Mouse (Mus musculus) heart, postnatal 0 days (tissue): ENCODE results near the gene Acsl6. TPM values are rescaled to one million over a fixed set of nuclear protein-coding genes. Genes with fewer than 3 reads are reported as not detected.

Experiments
- ATAC-seq: fragments of 200-750 bp; cut with Nextera tagmentation; 2 replicates; pipeline ENCODE4 v1.8.0; 2017; ENCODE audit warnings: low read depth, moderate number of reproducible peaks, moderate library complexity; ENCODE audit not compliant: insufficient read depth
- DNase-seq: peaks from one replicate; pipeline ENCODE4 v3.0.0-alpha.2; 2016; ENCODE audit warnings: low spot score
- H3K27ac ChIP-seq: fragments of 300-500 bp; sonication (generic); 2 replicates; pipeline ENCODE4 v1.5.1; 2014; ENCODE audit warnings: low read depth, mild to moderate bottlenecking
- H3K27me3 ChIP-seq: fragments of 300-500 bp; sonication (generic); 2 replicates; pipeline ENCODE4 v1.6.1; 2014; ENCODE audit warnings: low read length, mixed read lengths; ENCODE audit not compliant: control insufficient read depth, insufficient read depth
- H3K36me3 ChIP-seq: fragments of 300-500 bp; sonication (generic); replicated peaks from 2 replicates; pipeline ENCODE4 v1.6.1; 2014; ENCODE audit warnings: low read length, mixed read lengths; ENCODE audit not compliant: control insufficient read depth, insufficient read depth
- H3K4me1 ChIP-seq: fragments of 300-500 bp; sonication (generic); 2 replicates; pipeline ENCODE4 v1.6.1; 2014; ENCODE audit warnings: antibody characterized with exemption; ENCODE audit not compliant: control insufficient read depth, insufficient read depth
- H3K4me2 ChIP-seq: fragments of 300-500 bp; sonication (generic); 2 replicates; pipeline ENCODE4 v1.6.1; 2014; ENCODE audit warnings: low read depth, mild to moderate bottlenecking, low read length, moderate library complexity
- H3K4me3 ChIP-seq: fragments of 300-500 bp; sonication (generic); 2 replicates; pipeline ENCODE4 v1.5.1; 2014; ENCODE audit warnings: low read depth, low read length
- H3K9ac ChIP-seq: fragments of 300-500 bp; sonication (generic); replicated peaks from 2 replicates; pipeline ENCODE4 v1.6.1; 2014; ENCODE audit warnings: low read depth, low read length, mixed read lengths
- H3K9me3 ChIP-seq: fragments of 300-500 bp; sonication (generic); replicated peaks from 2 replicates; pipeline ENCODE4 v1.6.1; 2016; ENCODE audit warnings: low read length; ENCODE audit not compliant: control insufficient read depth
- CTCF ChIP-seq: IDR thresholded peaks from 2 replicates; pipeline ENCODE4 v1.5.1; 2016; ENCODE audit warnings: antibody characterized with exemption, control low read depth, low read depth
- EP300 ChIP-seq: IDR thresholded peaks from 2 replicates; pipeline ENCODE4 v1.6.1; 2016; ENCODE audit warnings: antibody characterized with exemption, low read depth
- WGBS: fragments of 180-500 bp; shearing (Covaris S2); extraction: QIAGEN DNeasy Blood & Tissue Kit; methylation state at CpG from one replicate; pipeline ENCODE4 v1.1.7; 2014; 5-methylcytosine and 5-hydroxymethylcytosine counted together
- polyA plus RNA-seq: library from polyadenylated mRNA; unstranded; fragments of >200 nt; fragmentation: Nextera tagmentation; extraction: Ambion mirVana; gene quantifications from 2 replicates; pipeline ENCODE4 v1.2.1, GENCODE M21; 2015
- total RNA-seq: library from RNA; depleted of rRNA; stranded (reverse); fragments of >200 nt; gene quantifications from 2 replicates; pipeline ENCODE4 v1.2.3, GENCODE M21; 2014; ENCODE audit warnings: low replicate concordance

Gene Acsl6
- total and polyA plus RNA-seq, 2 experiments from 2014 or later: 0.04 to 0.51 TPM

DNA sequence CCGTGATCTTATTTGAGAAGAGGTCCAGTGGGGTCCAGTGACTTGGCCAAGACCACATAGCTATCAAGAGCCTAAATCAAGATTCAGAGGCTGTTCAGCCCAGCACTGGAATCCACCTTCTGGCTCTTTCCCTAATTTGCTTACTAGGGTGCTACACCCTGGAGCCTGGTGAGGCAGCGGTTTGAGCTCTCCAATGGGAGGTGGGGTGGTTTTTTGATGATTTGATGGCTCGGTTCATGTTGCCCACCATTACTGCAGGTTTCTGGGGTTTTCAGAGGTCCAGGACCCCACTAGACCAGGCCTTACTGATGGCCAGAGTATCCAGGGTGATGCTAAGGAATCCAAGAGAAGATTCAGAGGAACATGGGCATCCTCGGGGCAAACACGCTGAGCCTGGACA lies 11.7 kb downstream of the Acsl6 start:
- Histone ChIP-seq H3K9ac (no peak overlapping the region), H3K4me2 (no peak overlapping the region), H3K4me1 (peaks cover 8% of the 10 kb centered on the region; the same call in 1 of the 2 replicates), H3K27ac (no peak overlapping the region), H3K36me3 (no peaks in the 10 kb centered on the region), H3K27me3 (no peaks in the 10 kb centered on the region), H3K4me3 (no peak overlapping the region), H3K9me3 (no peaks in the 10 kb centered on the region)
- no peak for ATAC-seq
- 86% methylated on average over 5 of the region's 5 CpGs for WGBS
- TF ChIP-seq CTCF: no peak
- no peak for TF ChIP-seq EP300
- no peak for DNase-seq

DNA sequence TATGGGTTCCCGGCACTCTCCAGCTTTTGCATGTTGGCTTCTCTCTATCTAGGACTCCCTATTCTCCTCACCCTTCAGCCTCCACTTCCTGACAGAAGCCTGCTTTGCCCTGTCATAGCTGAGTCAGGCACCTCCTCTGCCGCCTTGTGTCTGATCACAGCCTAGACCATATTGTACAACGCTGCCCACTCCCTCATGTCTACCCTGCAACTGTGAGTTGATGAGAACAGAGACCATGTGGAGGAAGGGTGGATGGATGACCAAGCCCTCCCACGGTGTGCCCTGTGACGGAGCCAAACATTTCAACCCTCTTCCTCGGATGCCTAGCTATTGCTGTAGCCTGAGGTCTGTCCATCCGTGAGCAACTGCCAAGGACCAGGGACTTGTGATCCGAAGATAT lies 13.8 kb downstream of the Acsl6 start:
- Histone ChIP-seq H3K9me3 (no peaks in the 10 kb centered on the region), H3K4me2 (no peak overlapping the region), H3K27me3 (no peaks in the 10 kb centered on the region), H3K4me1 (0 out of 2 replicates have a peak, but pooled peaks cover 6% of the 10 kb centered on the region), H3K27ac (no peak overlapping the region), H3K4me3 (no peak overlapping the region), H3K36me3 (no peaks in the 10 kb centered on the region), H3K9ac (no peak overlapping the region)
- 74% methylated on average over 8 of the region's 8 CpGs for WGBS
- no peak for ATAC-seq
- no peak for TF ChIP-seq CTCF
- TF ChIP-seq EP300: no peak
- no peak for DNase-seq

GRCm38 (mm10) chr11:54317795-54318194 lies 14.2 kb downstream of the Acsl6 start:
- no peaks in the 10 kb centered on the region for H3K27me3 ChIP-seq
- ATAC-seq (no peak), DNase-seq (no peak)
- no peak overlapping the region for H3K4me3 ChIP-seq
- H3K4me2 ChIP-seq: no peak overlapping the region
- TF ChIP-seq CTCF (no peak), EP300 (no peak)
- H3K9me3 ChIP-seq: no peaks in the 10 kb centered on the region
- 0 out of 2 replicates have a peak, but pooled peaks cover 6% of the 10 kb centered on the region for H3K4me1 ChIP-seq
- H3K27ac ChIP-seq: no peak overlapping the region
- H3K36me3 ChIP-seq: no peaks in the 10 kb centered on the region
- no peak overlapping the region for H3K9ac ChIP-seq
- 79% methylated on average over 3 of the region's 3 CpGs for WGBS

GRCm38 (mm10) chr11:54321802-54322532 lies 18.4 kb downstream of the Acsl6 start:
- Histone ChIP-seq H3K9me3 (no peaks in the 10 kb centered on the region), H3K9ac (no peak overlapping the region), H3K27ac (no peak overlapping the region), H3K4me1 (no peaks in the 10 kb centered on the region), H3K4me2 (no peak overlapping the region), H3K36me3 (no peaks in the 10 kb centered on the region), H3K4me3 (no peak overlapping the region), H3K27me3 (no peaks in the 10 kb centered on the region)
- no peak for DNase-seq
- no peak for ATAC-seq
- 60% methylated on average over 5 of the region's 5 CpGs for WGBS
- no peak for TF ChIP-seq CTCF
- TF ChIP-seq EP300: no peak

DNA sequence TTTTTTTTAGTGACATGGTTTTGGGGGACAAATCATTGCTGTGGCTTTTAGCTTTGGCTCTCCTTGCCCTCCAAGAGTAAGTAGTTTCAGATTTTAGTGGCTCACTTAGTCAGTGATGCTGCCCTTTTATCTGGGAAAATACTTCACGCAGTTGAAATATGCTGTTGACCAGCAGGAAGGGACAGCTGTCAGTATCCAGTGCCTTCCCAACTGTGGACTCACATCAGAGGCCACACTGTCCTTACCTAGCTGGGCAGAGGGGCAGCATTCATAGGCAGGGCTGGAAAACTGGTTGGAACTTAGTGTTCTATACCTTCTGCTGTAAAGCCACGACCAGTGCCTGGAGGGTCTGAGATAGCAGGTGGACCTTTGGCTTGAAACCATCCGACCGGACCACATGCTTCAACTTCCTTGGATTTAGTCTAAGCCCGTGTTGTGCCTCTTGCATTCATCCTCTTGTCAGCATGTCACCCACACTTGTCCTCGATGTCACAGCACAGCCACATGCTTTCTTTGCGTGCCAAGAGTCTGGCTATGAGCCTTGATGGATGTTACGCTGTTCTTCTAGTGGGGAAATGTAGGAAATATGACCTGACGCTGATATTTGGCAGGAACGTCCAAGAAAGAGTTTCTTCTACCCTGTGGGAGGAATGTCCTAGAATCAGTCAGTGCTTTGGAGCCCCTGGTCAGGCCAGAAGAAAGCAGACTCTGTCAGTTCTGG lies 28.0 kb downstream of the Acsl6 start:
- Histone ChIP-seq H3K27ac (no peak overlapping the region), H3K36me3 (no peaks in the 10 kb centered on the region), H3K4me1 (no peaks in the 10 kb centered on the region), H3K9ac (no peak overlapping the region), H3K27me3 (no peaks in the 10 kb centered on the region), H3K4me2 (no peak overlapping the region), H3K4me3 (no peak overlapping the region), H3K9me3 (no peaks in the 10 kb centered on the region)
- ATAC-seq (no peak), DNase-seq (no peak)
- no peak for TF ChIP-seq CTCF
- TF ChIP-seq EP300: no peak
- WGBS: 52% methylated on average over 10 of the region's 10 CpGs
